Mouse (Mus musculus): ENCODE measurements around the gene Tmem150c.

The Tmem150c gene

GRCm38 (mm10) chr5:100054807-100055547 lies 104.6 kb downstream of the Tmem150c start:
- DNase-seq (ENCODE audit: low read depth in 1 of 2, low spot score in 2 of 2): no peak

- DNase-seq (ENCODE audit: low read depth in 1 of 2, low spot score in 2 of 2): no peak
Measured at GRCm38 (mm10) chr5:100052728-100053127, 106.9 kb downstream of the Tmem150c start.

- DNase-seq (ENCODE audit: low read depth in 1 of 2, low spot score in 2 of 2): no peak
Measured at GRCm38 (mm10) chr5:100049904-100050303, 109.7 kb downstream of the Tmem150c start.

GRCm38 (mm10) chr5:100047871-100048270 lies 111.7 kb downstream of the Tmem150c start:
- no peak for DNase-seq (ENCODE audit: low read depth in 1 of 2, low spot score in 2 of 2)

- DNase-seq (ENCODE audit: low read depth in 1 of 2, low spot score in 2 of 2): no peak
Measured at GRCm38 (mm10) chr5:100047143-100047640, 112.4 kb downstream of the Tmem150c start.

GRCm38 (mm10) chr5:100046096-100046495 lies 113.5 kb downstream of the Tmem150c start:
- no peak for DNase-seq (ENCODE audit: low read depth in 1 of 2, low spot score in 2 of 2)

GRCm38 (mm10) chr5:100044621-100045020 lies 115.0 kb downstream of the Tmem150c start:
- DNase-seq (ENCODE audit: low read depth in 1 of 2, low spot score in 2 of 2): no peak

- DNase-seq (ENCODE audit: low read depth in 1 of 2, low spot score in 2 of 2): no peak
Measured at GRCm38 (mm10) chr5:100044030-100044429, 115.6 kb downstream of the Tmem150c start.

- DNase-seq (ENCODE audit: low read depth in 1 of 2, low spot score in 2 of 2): no peak
Measured at GRCm38 (mm10) chr5:100043361-100043760, 116.2 kb downstream of the Tmem150c start.

GRCm38 (mm10) chr5:100042467-100042866 lies 117.1 kb downstream of the Tmem150c start:
- no peak for DNase-seq (ENCODE audit: low read depth in 1 of 2, low spot score in 2 of 2)

- no peak for DNase-seq (ENCODE audit: low read depth in 1 of 2, low spot score in 2 of 2)
Measured at GRCm38 (mm10) chr5:100041272-100041671, 118.3 kb downstream of the Tmem150c start.

- DNase-seq (ENCODE audit: low read depth in 1 of 2, low spot score in 2 of 2): peak in 1 of 2 experiments; percentile 45
Measured at GRCm38 (mm10) chr5:100040281-100040784, 119.3 kb downstream of the Tmem150c start.

GRCm38 (mm10) chr5:100039602-100040142 lies 119.9 kb downstream of the Tmem150c start, which contains the start of the genes Hnrnpdl and Enoph1:
TSS of gene Hnrnpdl (minus strand) at chr5:100039664.
TSS of gene Enoph1 (plus strand) at chr5:100039985.
- DNase-seq (ENCODE audit: low read depth in 1 of 2, low spot score in 2 of 2): peak; percentile 73 to 87

- peak; percentile 94 to 98 for DNase-seq (ENCODE audit: low read depth in 1 of 2, low spot score in 2 of 2)
Measured at GRCm38 (mm10) chr5:100038714-100039601, 120.7 kb downstream of the Tmem150c start.

- peak; percentile 40 to 73 for DNase-seq (ENCODE audit: low read depth in 1 of 2, low spot score in 2 of 2)
Measured at GRCm38 (mm10) chr5:100037965-100038713, 121.5 kb downstream of the Tmem150c start.

GRCm38 (mm10) chr5:100036681-100037080 lies 122.9 kb downstream of the Tmem150c start:
- DNase-seq (ENCODE audit: low read depth in 1 of 2, low spot score in 2 of 2): no peak

GRCm38 (mm10) chr5:100035950-100036349 lies 123.7 kb downstream of the Tmem150c start:
- no peak for DNase-seq (ENCODE audit: low read depth in 1 of 2, low spot score in 2 of 2)

- DNase-seq (ENCODE audit: low read depth in 1 of 2, low spot score in 2 of 2): no peak
Measured at GRCm38 (mm10) chr5:100032646-100033045, 127.0 kb downstream of the Tmem150c start.

- no peak for DNase-seq (ENCODE audit: low read depth in 1 of 2, low spot score in 2 of 2)
Measured at GRCm38 (mm10) chr5:100032107-100032506, 127.5 kb downstream of the Tmem150c start.

- DNase-seq (ENCODE audit: low read depth in 1 of 2, low spot score in 2 of 2): no peak
Measured at GRCm38 (mm10) chr5:100030069-100030468, 129.5 kb downstream of the Tmem150c start.

Data from monocyte, adult 2 months (primary cell).